Mouse (Mus musculus) megakaryocyte progenitor cell, adult 5-6 weeks (primary cell): ENCODE measurements around the gene Itk. TPM values are rescaled to one million over a fixed set of nuclear protein-coding genes. Genes with fewer than 3 reads are reported as not detected.

ENCODE experiments used
- ATAC-seq: replicated peaks from 2 replicates; pipeline ENCODE4 v1.8.0; 2016; ENCODE audit warnings: mild to moderate bottlenecking, moderate TSS enrichment, inconsistent platforms; ENCODE audit not compliant: poor library complexity
- total RNA-seq, 2 experiments: library from RNA; stranded (forward) in 1 of 2; stranded (reverse) in 1 of 2; fragments of 157-497, 149-512 nt in 1 of 2; fragments of 200-1000 nt in 1 of 2; gene quantifications; 2 replicates each; pipeline versions ENCODE4 v1.2.3 to v1.2.4; 2015 to 2017

Itk gene
- total RNA-seq, 2 experiments from 2014 or later = 0.46 to 0.91 TPM

DNA sequence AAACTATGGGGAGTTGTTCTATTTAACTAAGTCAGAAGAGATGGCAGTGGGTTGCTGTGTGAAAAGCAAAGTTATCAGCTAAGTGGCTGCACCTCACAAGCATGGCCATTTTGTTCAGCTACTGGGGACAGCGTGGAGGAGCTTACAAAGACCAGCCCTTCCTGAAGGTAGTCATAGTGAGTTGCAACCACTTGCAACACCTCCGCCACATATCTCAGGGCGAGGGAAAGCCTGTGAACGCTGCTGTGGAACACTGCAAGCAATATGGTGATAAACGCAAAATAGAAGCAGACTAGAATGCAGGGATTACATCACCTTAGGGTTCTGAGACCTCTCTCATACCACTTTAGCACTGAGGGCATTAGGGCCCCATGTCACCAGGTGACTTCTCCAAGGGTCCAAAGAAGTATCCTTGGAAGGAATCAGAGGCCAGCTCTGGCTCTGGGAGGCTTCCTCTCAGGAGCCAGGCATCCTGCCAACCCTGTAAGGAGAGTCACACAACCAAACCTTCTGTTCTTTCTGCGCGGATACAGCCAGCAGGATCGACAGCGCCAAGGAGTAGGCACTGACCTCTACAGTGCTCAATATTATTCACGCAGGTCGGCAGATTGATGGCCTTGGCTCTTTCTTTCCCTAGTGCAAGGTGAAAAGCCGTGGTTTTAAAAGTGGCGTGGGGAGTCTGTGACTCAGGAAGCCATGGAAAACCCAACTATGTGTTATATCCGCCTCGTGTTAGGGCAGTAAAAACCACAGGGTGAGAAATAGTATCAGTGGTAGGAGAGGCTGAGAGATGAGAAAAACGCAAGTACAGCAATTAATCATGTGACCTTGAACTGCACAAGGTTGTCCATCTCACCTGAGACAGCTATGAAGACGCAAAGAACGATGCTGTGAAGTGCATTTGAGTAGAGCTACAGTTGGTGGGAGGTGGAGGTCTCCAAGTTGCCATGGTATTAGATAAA, 27.0 kb downstream of the Itk start:
- peak; percentile 43 for ATAC-seq

- ATAC-seq = no peak
Observed at GRCm38 (mm10) chr11:46360991-46361665, 28.2 kb downstream of the Itk start.

DNA sequence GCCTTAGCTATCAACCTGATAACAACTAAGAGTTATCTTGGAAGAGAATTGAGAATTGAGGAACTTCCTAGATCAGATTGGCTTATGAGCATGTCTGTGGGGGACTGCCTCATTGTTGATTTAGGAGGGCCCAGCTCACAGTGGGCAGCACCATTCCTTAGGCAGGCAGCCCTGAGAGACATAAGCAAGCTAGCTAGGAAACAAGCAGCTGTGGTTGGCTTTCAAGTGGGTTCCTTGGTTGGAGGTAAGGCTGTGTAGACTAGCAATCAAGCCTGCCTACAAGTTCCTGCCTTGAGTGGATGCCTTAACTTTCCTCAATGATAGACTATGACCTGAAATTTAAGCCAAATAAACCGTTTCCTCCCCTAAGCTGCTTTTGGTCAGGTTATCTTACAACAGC, 30.9 kb downstream of the Itk start:
- ATAC-seq = no peak

GRCm38 (mm10) chr11:46349681-46350410, 39.5 kb downstream of the Itk start:
- no peak for ATAC-seq

DNA sequence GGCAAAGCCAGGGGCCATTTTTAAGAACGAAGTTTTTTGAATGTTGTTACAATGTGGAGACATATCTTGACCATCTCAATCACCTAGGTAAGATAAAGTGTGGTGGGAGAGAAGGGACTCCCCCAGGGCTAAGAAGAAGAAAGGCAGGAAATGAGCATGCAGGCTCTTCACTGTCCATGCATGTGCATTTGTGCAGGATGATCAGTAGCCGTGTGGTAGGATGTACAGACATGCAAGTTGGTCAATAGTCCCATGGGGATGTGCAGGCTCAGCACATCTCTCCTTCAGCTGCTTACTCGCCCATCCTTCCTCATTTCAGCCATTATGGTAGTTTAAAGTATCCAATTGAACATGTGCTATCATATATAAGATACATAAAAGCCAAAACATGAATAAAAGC, 40.9 kb downstream of the Itk start:
- ATAC-seq = no peak

DNA sequence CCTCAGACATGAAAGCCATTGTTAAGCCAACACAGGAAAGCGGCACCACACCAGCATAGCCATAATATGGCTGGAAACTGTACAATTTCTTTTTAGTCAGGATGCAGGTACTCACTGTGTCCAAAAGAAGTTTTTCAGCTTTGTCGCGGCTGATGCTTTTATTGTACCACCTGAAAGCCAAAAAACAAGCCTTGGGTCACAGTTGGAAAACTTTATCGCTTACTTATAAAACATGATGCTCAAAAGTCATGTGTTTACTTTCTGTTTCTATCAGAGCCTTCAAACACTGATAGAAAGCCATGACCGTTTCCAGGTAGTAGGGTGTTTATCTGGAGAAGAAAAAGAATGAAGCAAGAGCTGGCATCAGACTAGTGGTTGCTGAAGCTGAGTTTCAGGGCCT, 41.6 kb downstream of the Itk start:
- no peak for ATAC-seq

- peak; percentile 83 for ATAC-seq
Observed at GRCm38 (mm10) chr11:46343886-46344546, 45.3 kb downstream of the Itk start.

- ATAC-seq = no peak
Observed at GRCm38 (mm10) chr11:46341960-46342359, 47.4 kb downstream of the Itk start.

GRCm38 (mm10) chr11:46336020-46336419, 53.3 kb downstream of the Itk start:
- ATAC-seq = peak; percentile 47

GRCm38 (mm10) chr11:46332217-46332616, 57.1 kb downstream of the Itk start:
- no peak for ATAC-seq

GRCm38 (mm10) chr11:46326271-46327015, 62.9 kb downstream of the Itk start:
- ATAC-seq = peak; percentile 89

- ATAC-seq = no peak
Observed at GRCm38 (mm10) chr11:46321559-46321958, 67.8 kb downstream of the Itk start.

DNA sequence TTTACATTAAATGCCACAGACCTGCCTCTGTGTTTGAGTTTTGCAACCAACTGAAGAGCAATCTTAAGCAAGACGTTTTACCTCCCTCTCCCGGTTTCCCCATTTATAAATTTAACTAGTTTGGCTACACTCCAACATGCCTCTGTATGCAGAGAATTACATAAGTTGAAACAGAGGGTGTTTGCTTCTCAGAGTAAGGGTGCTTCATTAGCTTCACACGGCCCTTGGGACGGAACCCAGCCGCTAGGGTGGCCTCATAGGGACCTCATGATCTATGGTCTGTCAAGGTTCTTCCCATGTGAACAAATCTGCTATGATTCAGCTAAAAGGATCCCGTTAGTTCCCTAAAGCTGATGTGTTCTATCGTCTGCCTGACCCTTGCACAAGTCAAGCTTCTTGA, 74.8 kb downstream of the Itk start:
- peak; percentile 50 for ATAC-seq

GRCm38 (mm10) chr11:46313851-46314250, 75.5 kb downstream of the Itk start:
- ATAC-seq = peak; percentile 26

DNA sequence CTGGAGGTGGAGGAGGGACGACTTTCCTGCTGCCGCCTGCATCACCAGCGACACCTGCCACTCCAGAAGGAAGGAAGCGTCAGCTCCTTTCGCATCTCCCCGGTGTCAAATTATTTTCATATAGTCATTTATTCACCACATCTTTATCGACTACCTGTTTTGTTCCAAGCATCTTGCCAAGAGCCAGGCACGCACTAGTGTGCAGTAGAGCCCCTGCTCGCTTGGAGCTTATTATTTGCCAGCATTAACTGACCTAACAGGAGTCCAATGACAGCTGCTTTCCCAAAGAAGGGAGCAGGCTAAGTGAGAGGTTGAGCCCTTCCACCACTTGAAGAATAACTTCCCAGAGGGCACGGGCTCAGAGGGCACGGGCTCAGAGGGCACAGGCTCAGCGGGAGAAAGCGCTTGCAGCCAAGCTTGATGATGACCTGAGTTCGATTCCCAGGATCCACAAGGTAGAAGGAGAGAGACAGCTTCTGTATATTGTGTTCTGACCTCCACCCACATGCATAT, 76.7 kb downstream of the Itk start, which contains the start of gene Cyfip2:
Cyfip2 (minus strand) TSS at position 337 of the 513 bp plus-strand sequence.
- ATAC-seq = no peak

- peak; percentile 23 for ATAC-seq
Observed at GRCm38 (mm10) chr11:46311703-46312522, 77.4 kb downstream of the Itk start.

GRCm38 (mm10) chr11:46311181-46311702, 78.1 kb downstream of the Itk start:
- ATAC-seq = 0 out of 2 replicates have a peak, but pooled peaks have one; percentile 6

DNA sequence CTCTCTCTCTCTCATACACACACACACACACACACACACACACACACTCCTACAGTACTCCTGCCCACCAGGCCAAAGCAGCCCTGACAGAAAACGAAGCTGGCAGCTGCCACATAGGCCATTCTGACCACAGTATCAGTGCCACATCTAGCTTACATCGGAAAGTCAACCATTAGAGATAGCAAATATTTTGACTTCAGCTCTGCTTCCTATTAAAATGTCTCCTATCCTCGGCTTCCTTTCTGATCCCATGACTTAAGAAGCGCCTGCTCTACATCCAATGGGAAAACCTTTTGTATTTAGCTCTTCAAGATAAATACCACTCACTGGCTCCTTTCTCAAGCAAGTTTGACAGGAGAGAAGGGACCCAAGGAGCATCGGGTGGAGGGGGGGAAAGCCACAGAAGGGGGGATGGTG, 78.7 kb downstream of the Itk start:
- no peak for ATAC-seq
